Mouse (Mus musculus) hindbrain, embryonic 14.5 days (tissue): ENCODE data around the gene Cyp4f17. TPM values are rescaled to one million over a fixed set of nuclear protein-coding genes. Genes with fewer than 3 reads are reported as not detected.
"Not testable (repeated sequence)": the region's sequence is repeated elsewhere in the genome, so short reads cannot be mapped to it uniquely, and the experiment has no call there.

Experiments used
- ATAC-seq: fragments of 200-750 bp; cut with Nextera tagmentation; 2 replicates; pipeline ENCODE4 v1.8.0; 2017; ENCODE audit warnings: moderate number of reproducible peaks, mild to moderate bottlenecking, moderate TSS enrichment, moderate library complexity; ENCODE audit not compliant: low FRiP score
- DNase-seq: peaks from one replicate; pipeline ENCODE4 v3.0.0-alpha.2; 2015; ENCODE audit warnings: low spot score
- H3K27ac ChIP-seq: fragments of 300-500 bp; sonication (generic); 2 replicates; pipeline ENCODE4 v1.5.1; 2014; ENCODE audit warnings: mild to moderate bottlenecking, moderate library complexity
- H3K27me3 ChIP-seq: fragments of 300-500 bp; sonication (generic); 2 replicates; pipeline ENCODE4 v1.6.1; 2014; ENCODE audit warnings: mild to moderate bottlenecking, low read length, mixed read lengths; ENCODE audit not compliant: control insufficient read depth, insufficient read depth
- H3K36me3 ChIP-seq: fragments of 300-500 bp; sonication (generic); replicated peaks from 2 replicates; pipeline ENCODE4 v1.6.1; 2014; ENCODE audit not compliant: control insufficient read depth, insufficient read depth
- H3K4me1 ChIP-seq: fragments of 300-500 bp; sonication (generic); replicated peaks from 2 replicates; pipeline ENCODE4 v1.6.1; 2014; ENCODE audit warnings: antibody characterized with exemption, low read length, mixed read lengths; ENCODE audit not compliant: control insufficient read depth, insufficient read depth
- H3K4me2 ChIP-seq: fragments of 300-500 bp; sonication (generic); replicated peaks from 2 replicates; pipeline ENCODE4 v1.6.1; 2014; ENCODE audit warnings: mild to moderate bottlenecking, moderate library complexity
- H3K4me3 ChIP-seq: fragments of 300-500 bp; sonication (generic); replicated peaks from 2 replicates; pipeline ENCODE4 v1.5.1; 2014; ENCODE audit warnings: mild to moderate bottlenecking, low read length
- H3K9ac ChIP-seq: fragments of 300-500 bp; sonication (generic); 2 replicates; pipeline ENCODE4 v1.6.1; 2014
- H3K9me3 ChIP-seq: fragments of 300-500 bp; sonication (generic); 2 replicates; pipeline ENCODE4 v1.6.1; 2016; ENCODE audit warnings: low read length; ENCODE audit not compliant: control insufficient read depth
- WGBS: fragments of 180-500 bp; shearing (Covaris S2); extraction: QIAGEN DNeasy Blood & Tissue Kit; methylation state at CpG from one replicate; pipeline ENCODE4 v1.1.7; 2014; 5-methylcytosine and 5-hydroxymethylcytosine counted together
- polyA plus RNA-seq: library from polyadenylated mRNA; unstranded; fragments of >200 nt; fragmentation: Nextera tagmentation; extraction: Ambion mirVana; gene quantifications from 2 replicates; pipeline ENCODE4 v1.2.1, GENCODE M21; 2014

Gene Cyp4f17
- polyA plus RNA-seq, 1 experiment from 2014 or later: 10.5 TPM

DNA sequence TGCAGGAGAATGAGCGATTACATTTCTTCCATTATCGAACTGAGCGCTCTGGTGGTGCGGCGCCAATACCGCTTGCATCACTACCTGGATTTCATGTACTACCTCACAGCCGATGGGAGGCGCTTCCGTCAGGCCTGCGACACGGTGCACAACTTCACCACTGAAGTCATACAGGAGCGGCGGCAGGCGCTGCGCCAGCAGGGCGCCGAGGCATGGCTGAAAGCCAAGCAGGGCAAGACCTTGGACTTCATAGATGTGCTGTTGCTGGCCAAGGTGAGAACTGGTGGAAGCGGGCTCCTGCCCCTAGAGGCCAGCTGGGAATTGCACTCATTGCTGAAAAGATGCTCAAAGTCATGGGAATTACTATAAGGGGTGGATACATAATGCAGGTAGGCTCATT lies 22.6 kb upstream of the Cyp4f17 start:
- ATAC-seq (peak; percentile 57), DNase-seq (peak; percentile 73)
- Histone ChIP-seq H3K4me3 (peak overlapping the region; percentile 15), H3K9me3 (no peaks in the 10 kb centered on the region), H3K27me3 (no peaks in the 10 kb centered on the region), H3K4me1 (no peaks in the 10 kb centered on the region), H3K9ac (no peak overlapping the region), H3K27ac (no peak overlapping the region), H3K4me2 (peak overlapping the region; percentile 35), H3K36me3 (no peaks in the 10 kb centered on the region)
- WGBS: 15% methylated on average over 18 of the region's 18 CpGs

DNA sequence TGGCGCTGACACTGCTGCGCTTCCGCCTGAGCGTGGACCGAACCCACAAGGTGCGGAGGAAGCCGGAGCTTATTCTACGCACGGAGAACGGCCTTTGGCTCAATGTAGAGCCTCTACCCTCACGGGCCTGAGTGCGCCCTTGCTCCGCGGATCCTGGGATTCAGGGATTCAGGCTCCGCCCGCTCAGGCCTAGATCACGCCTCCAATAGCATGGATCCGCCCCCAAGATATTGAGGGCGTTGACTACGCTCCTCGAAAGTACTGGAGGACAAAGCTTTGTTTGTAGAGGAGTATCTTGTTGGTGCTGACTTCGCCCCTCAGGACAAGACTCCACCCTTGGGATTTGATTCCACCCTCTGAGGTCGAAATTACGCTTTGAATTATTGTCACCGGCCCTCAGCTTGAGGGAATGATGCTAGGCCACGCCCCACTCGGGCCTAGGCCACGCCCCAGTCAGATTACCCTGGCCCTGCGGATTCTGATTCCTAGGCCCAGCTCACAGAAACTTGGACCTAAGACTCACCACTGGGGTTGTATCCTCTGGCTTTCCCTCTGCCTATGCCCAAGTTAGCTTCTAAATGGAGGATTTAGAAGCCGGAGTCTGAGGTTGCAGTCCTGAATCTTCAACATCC lies 13.4 kb upstream of the Cyp4f17 start:
- H3K36me3 ChIP-seq: no peaks in the 10 kb centered on the region
- no peak overlapping the region for H3K27ac ChIP-seq
- ATAC-seq (no peak), DNase-seq (no peak)
- peak overlapping the region; percentile 21 for H3K4me3 ChIP-seq
- no peaks in the 10 kb centered on the region for H3K4me1 ChIP-seq
- H3K9me3 ChIP-seq: no peaks in the 10 kb centered on the region
- H3K4me2 ChIP-seq: peak overlapping the region; percentile 41
- H3K27me3 ChIP-seq: peaks cover 5% of the 10 kb centered on the region; the same call in 1 of the 2 replicates
- peak overlapping the region; percentile 49; the same call in 1 of the 2 replicates for H3K9ac ChIP-seq
- WGBS: 8% methylated on average over 30 of the region's 30 CpGs

DNA sequence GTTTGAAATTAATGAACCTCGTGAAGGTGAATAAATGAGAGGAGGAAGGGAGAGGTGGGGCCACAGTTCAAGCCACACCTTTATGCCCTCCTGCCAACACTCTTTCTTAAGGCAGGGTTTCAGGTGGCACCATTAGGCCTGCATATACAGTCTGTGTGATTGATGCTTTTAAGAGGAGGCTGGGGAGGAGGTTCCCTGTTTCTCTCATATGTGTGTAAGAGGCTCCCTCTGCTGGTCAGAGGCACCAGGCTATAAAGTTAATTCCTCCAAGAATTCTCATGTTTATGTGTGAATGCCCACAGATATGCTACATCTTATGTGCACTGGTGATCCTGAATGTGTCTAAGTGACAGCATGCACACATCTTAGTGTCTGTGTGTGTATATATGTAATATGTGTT lies 11.2 kb upstream of the Cyp4f17 start:
- 67% methylated on average over 1 of the region's 1 CpGs for WGBS
- peak; percentile 60; the same call in 1 of the 2 replicates for ATAC-seq
- no peak overlapping the region for H3K27ac ChIP-seq
- H3K36me3 ChIP-seq: no peaks in the 10 kb centered on the region
- peak; percentile 83 for DNase-seq
- no peaks in the 10 kb centered on the region for H3K4me1 ChIP-seq
- no peak overlapping the region for H3K4me3 ChIP-seq
- H3K27me3 ChIP-seq: peaks cover 5% of the 10 kb centered on the region; the same call in 1 of the 2 replicates
- no peaks in the 10 kb centered on the region for H3K9me3 ChIP-seq
- H3K4me2 ChIP-seq: no peak overlapping the region
- no peak overlapping the region for H3K9ac ChIP-seq

GRCm38 (mm10) chr17:32500511-32500910 lies 5.3 kb upstream of the Cyp4f17 start:
- not testable (repeated sequence) for H3K4me1 ChIP-seq, ATAC-seq, H3K4me2 ChIP-seq, H3K4me3 ChIP-seq, H3K9me3 ChIP-seq, DNase-seq, H3K9ac ChIP-seq, H3K27me3 ChIP-seq, H3K36me3 ChIP-seq, H3K27ac ChIP-seq
- WGBS: 89% methylated on average over 4 of the region's 4 CpGs

GRCm38 (mm10) chr17:32501051-32501450 lies 4.8 kb upstream of the Cyp4f17 start:
- ATAC-seq (no peak), DNase-seq (no peak)
- WGBS: 77% methylated on average over 3 of the region's 3 CpGs
- Histone ChIP-seq H3K4me3 (no peak overlapping the region), H3K27me3 (no peaks in the 10 kb centered on the region), H3K9ac (no peak overlapping the region), H3K36me3 (no peaks in the 10 kb centered on the region), H3K27ac (no peak overlapping the region), H3K9me3 (no peaks in the 10 kb centered on the region), H3K4me2 (no peak overlapping the region), H3K4me1 (peaks cover 9% of the 10 kb centered on the region; the same call in 1 of the 2 replicates)

DNA sequence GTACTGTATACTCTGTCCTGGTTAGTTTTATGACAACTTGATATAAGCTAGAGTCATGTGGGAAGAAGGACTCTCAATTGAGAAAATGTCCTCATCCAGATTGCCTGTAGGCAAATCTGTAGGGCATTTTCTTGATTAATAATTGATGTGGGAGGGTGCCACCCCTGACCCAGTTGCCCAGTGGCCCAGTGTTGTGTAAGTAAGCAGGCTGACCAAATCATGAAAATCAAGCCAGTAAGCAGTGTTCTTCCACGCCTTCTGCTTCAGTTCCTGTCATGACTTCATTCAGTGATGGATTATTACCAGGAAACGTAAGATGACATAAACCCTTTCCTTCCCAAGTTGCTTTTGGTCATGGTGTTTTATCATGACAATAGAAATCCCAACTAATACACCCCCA lies 2.7 kb upstream of the Cyp4f17 start:
- no peaks in the 10 kb centered on the region for H3K36me3 ChIP-seq
- WGBS: 71% methylated on average over 2 of the region's 2 CpGs
- no peak for DNase-seq
- no peaks in the 10 kb centered on the region for H3K9me3 ChIP-seq
- no peak overlapping the region for H3K4me2 ChIP-seq
- ATAC-seq: no peak
- no peak overlapping the region for H3K27ac ChIP-seq
- no peak overlapping the region for H3K9ac ChIP-seq
- peaks cover 18% of the 10 kb centered on the region; the same call in 1 of the 2 replicates for H3K4me1 ChIP-seq
- no peaks in the 10 kb centered on the region for H3K27me3 ChIP-seq
- H3K4me3 ChIP-seq: no peak overlapping the region

- peak overlapping the region; percentile 34 for H3K4me3 ChIP-seq
- peaks cover 18% of the 10 kb centered on the region; the same call in 1 of the 2 replicates for H3K4me1 ChIP-seq
- H3K27ac ChIP-seq: peak overlapping the region; percentile 57
- H3K9ac ChIP-seq: peak overlapping the region; percentile 73
- peak overlapping the region; percentile 62 for H3K4me2 ChIP-seq
- ATAC-seq: 0 out of 2 replicates have a peak, but pooled peaks have one; percentile 35
- no peaks in the 10 kb centered on the region for H3K36me3 ChIP-seq
- no peaks in the 10 kb centered on the region for H3K27me3 ChIP-seq
- H3K9me3 ChIP-seq: no peaks in the 10 kb centered on the region
- WGBS: 46% methylated on average over 9 of the region's 9 CpGs
- no peak for DNase-seq
These were observed 937 bp downstream of the Cyp4f17 start for GRCm38 (mm10) chr17:32506729-32507245.

DNA sequence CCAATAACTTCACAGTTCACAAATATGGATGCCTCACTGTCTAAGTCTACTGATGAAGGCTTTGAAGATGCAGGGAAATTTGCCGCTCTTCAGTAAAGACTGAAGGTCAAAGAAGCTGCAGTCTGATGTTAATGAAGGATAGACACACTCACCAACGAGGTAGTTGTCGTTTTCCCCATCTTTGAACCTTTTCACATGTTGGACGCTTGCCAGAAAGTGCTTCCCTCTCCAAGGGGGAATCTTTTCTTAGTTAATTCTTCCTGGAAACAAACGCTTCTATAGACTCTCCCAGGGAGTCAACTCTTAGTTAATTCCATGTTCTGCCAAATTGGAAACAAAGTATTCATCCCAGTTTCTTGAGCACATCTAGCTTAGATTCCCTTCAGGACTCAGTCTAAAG lies 10.3 kb downstream of the Cyp4f17 start:
- no peak overlapping the region for H3K4me2 ChIP-seq
- H3K27ac ChIP-seq: no peak overlapping the region
- whole genome bisulfite sequencing: 70% methylated on average over 5 of the region's 5 CpGs
- H3K9ac ChIP-seq: no peak overlapping the region
- no peaks in the 10 kb centered on the region for H3K27me3 ChIP-seq
- H3K9me3 ChIP-seq: no peaks in the 10 kb centered on the region
- DNase-seq (no peak), ATAC-seq (no peak)
- H3K4me3 ChIP-seq: no peak overlapping the region
- 0 out of 2 replicates have a peak, but pooled peaks cover 8% of the 10 kb centered on the region for H3K36me3 ChIP-seq
- H3K4me1 ChIP-seq: no peaks in the 10 kb centered on the region

DNA sequence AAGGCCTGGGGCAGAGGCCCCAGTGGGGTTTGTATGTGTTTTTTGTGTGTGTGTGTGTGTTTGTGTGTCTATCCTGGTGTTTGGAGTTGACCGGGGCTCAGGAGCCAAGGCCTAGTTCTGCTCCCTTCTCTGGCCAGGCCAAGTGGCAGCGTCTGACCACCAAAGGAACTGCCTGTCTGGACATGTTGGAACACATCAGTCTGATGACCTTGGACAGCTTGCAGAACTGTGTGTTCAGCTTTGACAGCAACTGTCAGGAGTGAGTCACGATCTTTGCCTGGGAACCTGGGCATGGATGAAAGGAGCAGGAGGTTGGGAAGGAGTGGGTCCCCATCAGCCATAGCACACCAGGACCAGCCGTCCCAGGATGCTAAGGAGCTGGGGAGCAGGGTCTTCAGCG lies 16.1 kb downstream of the Cyp4f17 start:
- ATAC-seq: no peak
- Histone ChIP-seq H3K4me3 (no peak overlapping the region), H3K4me2 (no peak overlapping the region), H3K27ac (no peak overlapping the region), H3K9me3 (no peaks in the 10 kb centered on the region), H3K4me1 (no peaks in the 10 kb centered on the region), H3K36me3 (peaks cover 19% of the 10 kb centered on the region; the same call in 1 of the 2 replicates), H3K27me3 (no peaks in the 10 kb centered on the region), H3K9ac (no peak overlapping the region)
- DNase-seq: no peak
- 94% methylated on average over 5 of the region's 5 CpGs for WGBS
